Mouse (Mus musculus) liver, adult 2 months (tissue): ENCODE measurements around the gene Ccdc170. TPM values are rescaled to one million over a fixed set of nuclear protein-coding genes. Genes with fewer than 3 reads are reported as not detected.

Experiments used
- DNase-seq: peaks from one replicate; pipeline ENCODE4 v3.0.0-alpha.2; 2011; ENCODE audit warnings: low read depth, low spot score; ENCODE audit errors: extremely low read depth
- H3K27ac ChIP-seq: fragments of 200-500 bp; replicated peaks from 2 replicates; pipeline ENCODE4 v1.5.1; 2012; ENCODE audit warnings: low read depth, mild to moderate bottlenecking, control low read depth, inconsistent platforms, low read length; ENCODE audit not compliant: insufficient read depth
- H3K27me3 ChIP-seq: fragments of 200-500 bp; 2 replicates; pipeline ENCODE4 v1.6.1; 2012; ENCODE audit warnings: mild to moderate bottlenecking, moderate library complexity, low read length, inconsistent platforms; ENCODE audit not compliant: control insufficient read depth, insufficient read depth
- H3K36me3 ChIP-seq: fragments of 200-500 bp; 2 replicates; pipeline ENCODE4 v1.6.1; 2012; ENCODE audit warnings: low read length, inconsistent platforms; ENCODE audit not compliant: control insufficient read depth, insufficient read depth
- H3K4me1 ChIP-seq: fragments of 200-500 bp; 2 replicates; pipeline ENCODE4 v1.6.1; 2011; ENCODE audit warnings: low read length; ENCODE audit not compliant: control insufficient read depth, insufficient read depth
- H3K4me3 ChIP-seq: fragments of 200-500 bp; 2 replicates; pipeline ENCODE4 v1.5.1; 2011; ENCODE audit warnings: low read depth, mild to moderate bottlenecking, control low read depth, low read length, moderate library complexity; ENCODE audit not compliant: insufficient read depth
- H3K79me2 ChIP-seq: fragments of 200-500 bp; 2 replicates; pipeline ENCODE4 v1.6.1; 2012; ENCODE audit warnings: inconsistent platforms, mild to moderate bottlenecking, low read length, moderate library complexity; ENCODE audit not compliant: control insufficient read depth, insufficient read depth
- H3K9ac ChIP-seq: fragments of 200-500 bp; 2 replicates; pipeline ENCODE4 v1.6.1; 2012; ENCODE audit warnings: low read depth, mild to moderate bottlenecking, control low read depth, inconsistent platforms, low read length
- CTCF ChIP-seq: fragments of 200-500 bp; IDR thresholded peaks from 2 replicates; pipeline ENCODE4 v1.5.1; 2011; ENCODE audit warnings: low read depth, low read length, control low read depth
- POLR2A ChIP-seq: fragments of 200-500 bp; IDR thresholded peaks from 2 replicates; pipeline ENCODE4 v1.6.1; 2011; ENCODE audit warnings: low read length, control low read depth; ENCODE audit not compliant: insufficient read depth; ENCODE audit errors: extremely low read depth
- WGBS: fragments of 180-500 bp; shearing (Covaris S2); methylation state at CpG from one replicate; pipeline ENCODE4 v1.1.7; 2018; 5-methylcytosine and 5-hydroxymethylcytosine counted together
- polyA plus RNA-seq: library from polyadenylated mRNA; depleted of rRNA; stranded (reverse); fragments of >200 nt; gene quantifications from 2 replicates; pipeline ENCODE4 v1.2.3, GENCODE M21; 2012
- total RNA-seq: library from RNA; depleted of rRNA; stranded (reverse); fragments of >200 nt; gene quantifications from 2 replicates; pipeline ENCODE4 v1.2.3, GENCODE M21; 2014

Ccdc170 gene
- total and polyA plus RNA-seq, 2 experiments, result not detected

DNA sequence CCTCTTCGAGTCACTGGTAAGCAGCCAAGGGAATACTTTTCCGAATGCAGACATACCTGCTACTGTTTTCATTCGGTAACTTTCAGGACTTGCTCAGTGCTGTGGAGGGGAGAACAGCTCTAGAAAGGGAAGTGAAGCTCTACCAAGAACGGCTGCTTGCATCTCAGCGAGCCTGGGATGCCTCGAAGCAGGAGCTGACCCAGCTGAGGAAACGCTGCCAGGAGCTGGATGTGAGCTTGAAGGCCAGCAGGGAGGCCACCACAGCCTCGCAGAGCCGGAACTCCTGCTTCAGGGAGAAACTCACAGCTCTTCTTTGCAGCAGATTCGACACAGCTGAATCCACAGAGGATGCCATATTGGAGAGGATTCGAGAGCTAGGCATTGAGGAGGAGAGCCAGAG lies 51.6 kb downstream of the Ccdc170 start:
- Histone ChIP-seq H3K4me1 (no peaks in the 10 kb centered on the region), H3K79me2 (no peaks in the 10 kb centered on the region), H3K9ac (no peak overlapping the region), H3K4me3 (no peak overlapping the region), H3K27me3 (no peaks in the 10 kb centered on the region), H3K36me3 (no peaks in the 10 kb centered on the region), H3K27ac (no peak overlapping the region)
- no peak for DNase-seq
- TF ChIP-seq CTCF, result no peak
- no peak for TF ChIP-seq POLR2A
- 87% methylated on average over 11 of the region's 11 CpGs for WGBS

GRCm38 (mm10) chr10:4545550-4545949 lies 63.2 kb downstream of the Ccdc170 start:
- 94% methylated on average over 2 of the region's 2 CpGs for WGBS

DNA sequence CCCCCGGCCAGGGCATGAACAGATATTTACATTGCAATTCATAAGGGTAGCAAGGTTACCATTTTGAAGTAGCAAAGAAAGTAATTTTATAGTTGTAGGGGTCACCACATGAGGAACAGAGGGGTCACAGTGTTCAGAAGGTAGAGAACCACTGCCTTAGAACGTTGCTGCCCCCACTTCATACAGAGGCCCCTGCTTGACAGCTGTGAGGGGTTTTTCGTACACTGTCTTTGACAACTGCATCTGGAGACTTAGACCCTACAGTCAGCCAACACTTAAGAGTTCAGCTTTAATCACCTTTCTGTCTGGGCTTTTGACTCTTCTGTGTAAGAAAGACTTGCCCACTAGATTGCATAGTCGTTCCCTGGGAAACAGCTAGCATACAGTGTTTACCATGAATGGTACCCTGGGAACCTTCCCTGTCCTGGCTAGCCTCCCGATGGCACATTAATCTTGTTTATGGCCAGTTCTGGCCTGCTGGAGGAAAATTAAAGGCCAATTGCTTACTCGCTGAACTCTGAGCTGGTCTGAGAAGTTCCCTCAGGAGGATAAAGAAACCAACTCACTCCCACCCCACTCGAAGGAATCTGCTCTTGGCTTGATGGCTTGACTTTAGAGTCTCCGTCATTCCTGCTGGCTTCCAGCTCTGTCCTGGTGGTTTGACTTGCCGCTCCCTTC lies 71.3 kb downstream of the Ccdc170 start:
- no peak for TF ChIP-seq POLR2A
- no peak for TF ChIP-seq CTCF
- no peak for DNase-seq
- 82% methylated on average over 9 of the region's 9 CpGs for WGBS
- no peak overlapping the region for H3K9ac ChIP-seq
- H3K27ac ChIP-seq, result no peak overlapping the region
- H3K4me1 ChIP-seq, result no peaks in the 10 kb centered on the region
- no peaks in the 10 kb centered on the region for H3K27me3 ChIP-seq
- no peak overlapping the region for H3K4me3 ChIP-seq
- no peaks in the 10 kb centered on the region for H3K36me3 ChIP-seq
- no peaks in the 10 kb centered on the region for H3K79me2 ChIP-seq

More at GRCm38 (mm10) chr10:4545550-4545949, 63.2 kb downstream of the Ccdc170 start:
- no peaks in the 10 kb centered on the region for H3K79me2 ChIP-seq
- H3K27ac ChIP-seq, result no peak overlapping the region
- no peaks in the 10 kb centered on the region for H3K36me3 ChIP-seq
- H3K4me3 ChIP-seq, result no peak overlapping the region
- H3K9ac ChIP-seq, result no peak overlapping the region
- no peaks in the 10 kb centered on the region for H3K4me1 ChIP-seq
- no peaks in the 10 kb centered on the region for H3K27me3 ChIP-seq
- TF ChIP-seq POLR2A (no peak), CTCF (no peak)
- DNase-seq, result no peak

DNA sequence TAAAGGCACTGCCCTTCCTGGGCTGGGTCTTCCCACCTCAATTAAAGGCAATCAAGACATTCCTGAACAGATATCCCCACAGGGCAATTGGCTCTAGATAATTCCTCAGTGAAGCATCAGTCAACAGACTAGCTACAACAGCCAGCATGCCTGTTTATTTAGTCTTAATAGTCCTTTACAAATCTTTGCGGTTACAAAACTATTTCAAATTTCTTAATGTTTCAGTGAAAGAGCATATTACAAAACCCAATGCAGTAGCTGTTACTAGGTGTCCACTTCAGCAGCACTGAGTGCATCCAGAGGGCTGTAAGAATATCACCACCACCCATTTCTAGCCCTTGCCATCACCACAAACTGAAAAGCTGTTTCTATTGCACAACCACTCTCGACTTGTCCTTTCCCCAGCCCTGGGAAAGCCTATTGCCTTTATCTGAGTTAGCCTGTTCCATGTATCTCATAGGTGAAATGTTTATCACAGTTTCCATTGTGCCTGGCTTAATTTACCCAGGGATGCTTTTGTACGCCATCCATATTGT lies 74.6 kb downstream of the Ccdc170 start:
- DNase-seq, result no peak
- no peak overlapping the region for H3K9ac ChIP-seq
- no peaks in the 10 kb centered on the region for H3K4me1 ChIP-seq
- H3K36me3 ChIP-seq, result no peaks in the 10 kb centered on the region
- H3K27me3 ChIP-seq, result no peaks in the 10 kb centered on the region
- no peak overlapping the region for H3K27ac ChIP-seq
- H3K79me2 ChIP-seq, result no peaks in the 10 kb centered on the region
- WGBS, result 65% methylated on average over 3 of the region's 3 CpGs
- H3K4me3 ChIP-seq, result no peak overlapping the region
- TF ChIP-seq POLR2A (no peak), CTCF (no peak)

GRCm38 (mm10) chr10:4559132-4559531 lies 76.8 kb downstream of the Ccdc170 start:
- no peaks in the 10 kb centered on the region for H3K27me3 ChIP-seq
- DNase-seq, result no peak
- no peaks in the 10 kb centered on the region for H3K36me3 ChIP-seq
- H3K9ac ChIP-seq, result no peak overlapping the region
- no peak for TF ChIP-seq CTCF
- no peak for TF ChIP-seq POLR2A
- 63% methylated on average over 4 of the region's 4 CpGs for WGBS
- no peak overlapping the region for H3K27ac ChIP-seq
- no peaks in the 10 kb centered on the region for H3K4me1 ChIP-seq
- H3K79me2 ChIP-seq, result no peaks in the 10 kb centered on the region
- no peak overlapping the region for H3K4me3 ChIP-seq

GRCm38 (mm10) chr10:4565148-4565547 lies 82.8 kb downstream of the Ccdc170 start:
- TF ChIP-seq CTCF, result no peak
- TF ChIP-seq POLR2A, result no peak
- Histone ChIP-seq H3K27me3 (no peaks in the 10 kb centered on the region), H3K4me3 (no peak overlapping the region), H3K79me2 (no peaks in the 10 kb centered on the region), H3K27ac (no peak overlapping the region), H3K36me3 (no peaks in the 10 kb centered on the region), H3K4me1 (no peaks in the 10 kb centered on the region), H3K9ac (no peak overlapping the region)
- DNase-seq, result no peak
- 85% methylated on average over 1 of the region's 1 CpGs for WGBS
